Comparison of ENCODE assay signal across 17 mouse cellular contexts in the genomic region with DNA sequence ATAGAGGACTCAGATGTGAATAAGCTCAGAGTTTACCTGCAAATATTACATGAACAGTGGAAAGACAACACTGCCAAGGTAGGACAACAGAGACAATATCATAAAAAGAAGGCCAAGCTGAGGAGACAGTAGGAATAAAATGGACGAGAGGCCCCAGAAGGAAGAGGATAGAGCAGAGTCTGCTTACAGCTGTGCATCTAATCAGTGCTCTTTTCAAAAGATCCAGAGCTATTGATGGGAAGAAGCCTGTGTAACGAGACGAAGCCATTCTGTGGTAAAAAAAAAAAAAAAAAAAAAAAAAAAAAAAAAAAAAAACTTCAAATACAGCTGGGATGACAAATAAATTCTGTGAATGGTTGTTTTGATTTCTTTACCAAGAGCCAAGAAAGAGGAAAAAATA.
"Had no signal": no experiment of that assay in that cellular context is flagged by ENCODE, and none has a peak within 500 bp of the region (broad histone marks: within the 10 kb centered on the region; RNA-seq: fewer than 3 reads in every experiment).

No protein-coding gene starts in this region.

- DNase-seq: lung, adult 2 months; lung, postnatal 14 days; lung, postnatal 36 days; right cerebral cortex, postnatal 25 days; right cerebral cortex, postnatal 4 days; spleen, adult 18-20 months; thymus, adult 18-20 months; thymus, postnatal 14 days; thymus, postnatal 36 days had no signal

- H3K4me2 ChIP-seq: lung, embryonic 15.5 days; midbrain, embryonic 11.5 days; midbrain, embryonic 13.5 days; midbrain, embryonic 15.5 days; neural tube, embryonic 12.5 days had no signal

- H3K9me3 ChIP-seq: lung, embryonic 15.5 days; midbrain, embryonic 13.5 days; midbrain, embryonic 15.5 days; neural tube, embryonic 12.5 days had no signal

- ATAC-seq: lung, postnatal 0 days; midbrain, embryonic 13.5 days; midbrain, embryonic 15.5 days had no signal

- H3K9ac ChIP-seq: lung, embryonic 15.5 days; midbrain, embryonic 13.5 days; midbrain, embryonic 15.5 days; neural tube, embryonic 12.5 days had no signal

- H3K4me3 ChIP-seq: lung, embryonic 15.5 days; megakaryocyte, embryonic 14.5 days; midbrain, embryonic 13.5 days; midbrain, embryonic 15.5 days; neural tube, embryonic 12.5 days had no signal

- H3K4me1 ChIP-seq: lung, embryonic 15.5 days; megakaryocyte, embryonic 14.5 days; midbrain, embryonic 13.5 days; midbrain, embryonic 15.5 days; neural tube, embryonic 12.5 days had no signal

- H3K27me3 ChIP-seq: lung, embryonic 15.5 days; megakaryocyte, embryonic 14.5 days; midbrain, embryonic 13.5 days; midbrain, embryonic 15.5 days; neural tube, embryonic 12.5 days had no signal

- H3K36me3 ChIP-seq: lung, embryonic 15.5 days; midbrain, embryonic 13.5 days; midbrain, embryonic 15.5 days; neural tube, embryonic 12.5 days had no signal

- H3K27ac ChIP-seq: lung, embryonic 15.5 days; macrophage; midbrain, embryonic 13.5 days; midbrain, embryonic 15.5 days; neural tube, embryonic 12.5 days had no signal
